Mouse (Mus musculus) 3134 (cell line): ENCODE data around the gene Elovl5.

Experiments used
- DNase-seq: peaks from one replicate; pipeline ENCODE4 v3.0.0-alpha.2; 2011; ENCODE audit warnings: low spot score; ENCODE audit not compliant: insufficient read length; ENCODE audit errors: extremely low read depth

Elovl5 gene

DNA sequence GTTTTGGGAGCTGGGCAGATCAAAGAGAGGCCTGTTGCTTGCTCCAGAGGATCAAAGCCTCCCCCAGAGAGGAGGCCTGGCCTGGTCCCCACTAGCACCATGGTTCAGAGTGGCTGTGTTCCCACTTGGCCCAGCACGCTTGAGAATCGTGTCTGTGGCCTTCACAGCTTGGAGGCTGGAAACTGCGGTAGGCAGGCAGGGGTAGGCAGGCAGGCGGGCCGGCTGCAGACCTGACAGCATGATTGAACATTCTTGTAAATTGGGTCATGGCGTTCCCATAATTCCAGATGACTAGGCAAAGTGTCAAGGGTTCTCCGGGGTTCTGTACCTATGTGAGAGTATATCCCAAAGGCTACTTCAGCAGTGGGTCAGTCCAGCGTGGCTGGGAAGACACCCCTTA, 35.9 kb downstream of the Elovl5 start:
- DNase-seq, result no peak

DNA sequence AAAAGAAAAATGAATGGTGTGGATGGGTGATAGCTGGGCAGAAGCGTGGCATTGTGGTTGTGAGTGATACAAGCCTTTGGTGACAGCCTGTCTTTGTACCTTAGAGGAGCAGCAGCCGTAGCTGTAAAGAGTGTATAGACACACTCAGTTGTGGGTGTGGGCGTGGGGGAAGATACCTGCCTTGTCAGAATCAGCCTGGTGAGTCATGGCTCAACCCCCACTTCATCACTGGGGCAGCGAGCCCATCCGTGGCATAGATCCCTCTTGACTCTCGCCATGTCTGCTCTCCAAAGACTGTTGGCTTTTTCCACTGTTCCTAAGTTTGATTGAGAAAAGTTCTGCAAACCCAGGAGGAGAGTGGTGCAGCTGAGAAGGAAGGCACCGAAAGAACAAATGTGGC, 37.3 kb downstream of the Elovl5 start:
- DNase-seq, result no peak

DNA sequence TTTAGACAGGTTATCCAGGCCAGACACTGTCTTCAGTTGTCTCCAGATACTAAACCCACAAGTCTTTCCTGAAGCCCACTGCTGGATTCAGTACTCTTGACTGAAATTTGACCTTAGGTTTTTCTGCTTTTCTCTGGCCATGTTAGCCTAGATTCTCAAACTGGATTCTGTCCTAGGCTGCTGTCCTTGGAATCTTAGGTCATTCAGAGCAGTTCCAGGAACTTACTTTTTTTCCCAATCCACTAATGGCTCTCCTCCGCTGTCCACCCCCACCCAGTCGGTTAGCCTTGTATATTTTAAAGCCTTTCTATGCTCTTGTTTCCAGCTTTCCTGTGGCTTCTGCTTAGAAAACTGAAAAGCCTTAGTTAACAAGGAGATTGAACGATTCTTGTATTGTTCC, 37.8 kb downstream of the Elovl5 start:
- no peak for DNase-seq

DNA sequence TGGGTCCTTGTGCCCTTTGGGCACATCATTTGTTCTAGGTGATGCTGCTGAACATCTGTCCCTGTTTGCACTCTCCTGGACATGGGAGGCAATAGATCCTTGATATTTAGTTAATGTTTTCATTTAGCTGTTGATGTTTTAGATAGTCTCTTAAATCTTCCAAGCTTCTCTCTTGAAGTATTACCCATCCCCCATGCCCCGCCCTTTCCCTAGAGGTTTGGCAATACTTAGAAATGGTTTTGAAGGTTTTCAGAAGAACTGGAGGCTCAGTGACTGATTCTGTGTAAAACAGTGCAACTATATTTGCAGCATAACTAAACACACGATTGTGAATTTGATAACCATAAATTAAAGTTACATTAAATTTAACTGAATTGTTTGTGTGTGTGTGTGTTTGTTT, 38.3 kb downstream of the Elovl5 start:
- DNase-seq, result no peak

DNA sequence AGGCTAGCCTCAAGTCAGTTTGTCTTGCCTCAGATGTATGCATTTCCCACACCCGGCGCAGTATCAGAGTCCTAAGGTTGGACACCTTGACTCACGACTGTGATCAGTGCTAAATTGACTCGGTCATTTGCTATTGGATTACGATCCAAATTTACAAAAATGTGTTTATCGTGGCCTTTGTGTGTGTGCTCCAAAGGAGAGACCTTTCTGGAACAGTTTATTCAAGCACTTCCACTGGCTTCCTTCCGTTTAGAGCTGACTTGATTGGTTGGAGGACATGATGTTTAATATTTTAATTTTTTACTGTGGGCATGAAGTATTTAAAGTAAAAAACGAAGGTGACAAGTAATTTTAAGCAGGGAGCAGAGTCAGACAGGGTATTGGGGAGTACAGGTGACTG, 38.8 kb downstream of the Elovl5 start:
- no peak for DNase-seq

DNA sequence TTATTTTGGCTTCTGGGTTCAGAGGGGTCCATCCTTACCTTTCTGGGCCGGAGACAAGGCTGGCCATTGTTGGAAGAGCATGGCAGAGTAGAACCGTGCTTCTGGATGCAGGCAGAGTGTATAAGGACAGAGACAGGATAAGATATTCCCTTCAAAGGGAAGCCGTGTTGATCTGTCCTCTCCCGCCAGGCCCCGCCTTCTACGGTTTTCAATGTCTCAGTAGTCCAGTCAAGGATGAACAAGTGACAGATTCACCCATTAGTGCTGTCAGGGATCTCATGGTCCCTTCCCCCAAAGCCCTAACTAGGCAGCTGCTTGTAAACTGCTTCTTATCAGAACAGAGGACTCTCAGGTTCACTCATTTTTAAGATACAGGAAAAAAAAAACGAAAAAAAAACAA, 41.2 kb downstream of the Elovl5 start:
- no peak for DNase-seq

DNA sequence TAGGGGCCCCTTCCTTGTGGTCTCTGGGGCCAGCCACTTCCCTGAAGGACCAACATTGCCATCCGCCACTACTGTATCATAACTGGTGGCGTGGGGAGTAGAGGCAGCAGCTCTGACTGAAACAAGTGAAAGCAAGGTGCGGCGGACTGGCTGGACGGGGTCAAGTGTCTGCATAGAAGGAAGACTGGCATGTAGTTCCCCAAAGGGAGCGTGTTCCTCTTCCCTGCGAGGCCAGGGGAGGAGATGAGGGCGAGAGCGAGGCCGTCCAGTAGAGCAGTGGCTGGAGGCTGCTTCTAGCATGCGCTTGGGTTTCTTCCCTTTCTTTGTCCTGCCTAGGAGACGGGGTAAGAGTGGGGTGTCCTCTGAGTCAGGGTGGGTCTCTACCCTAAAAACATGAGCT, 42.6 kb downstream of the Elovl5 start:
- DNase-seq, result no peak

DNA sequence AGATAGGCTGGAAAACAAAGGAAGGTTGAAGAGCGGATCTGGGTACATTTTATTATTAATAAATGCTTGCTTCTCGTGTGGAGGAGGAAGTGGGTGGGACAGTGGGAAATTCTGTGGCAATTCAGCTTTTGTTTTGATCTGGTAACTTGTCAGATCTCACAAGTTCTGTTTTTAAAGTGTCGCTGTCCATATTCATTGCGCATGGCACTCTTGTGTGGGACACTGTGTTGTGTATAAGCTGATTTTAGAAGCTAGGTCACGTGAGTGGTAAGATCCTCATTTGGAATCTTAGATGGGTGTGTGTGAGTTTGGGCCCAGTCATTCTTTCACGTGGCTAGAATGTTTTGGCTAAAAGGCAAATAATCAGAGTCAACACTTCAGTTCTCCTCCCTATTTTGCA, 44.2 kb downstream of the Elovl5 start:
- DNase-seq, result no peak

DNA sequence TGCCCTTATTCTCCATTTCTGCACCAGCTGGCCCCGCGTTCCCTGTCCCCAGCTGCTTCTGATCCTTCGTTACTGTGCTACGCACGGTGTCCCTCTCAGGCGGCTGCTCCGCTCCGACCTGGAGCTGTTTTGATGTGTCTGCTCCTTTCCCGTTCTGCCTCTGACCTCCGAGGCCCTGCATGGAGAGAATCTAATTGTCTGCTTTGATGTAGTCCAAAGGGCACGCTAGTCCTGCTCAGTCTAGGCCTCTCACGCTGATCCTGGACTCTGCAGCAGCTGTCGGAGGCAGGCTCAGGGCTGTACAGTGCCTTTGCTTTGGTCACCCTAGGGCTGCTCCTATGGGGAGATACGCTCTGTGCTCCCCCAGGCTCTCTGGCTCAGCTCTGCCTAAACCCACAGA, 46.9 kb downstream of the Elovl5 start:
- DNase-seq, result no peak

DNA sequence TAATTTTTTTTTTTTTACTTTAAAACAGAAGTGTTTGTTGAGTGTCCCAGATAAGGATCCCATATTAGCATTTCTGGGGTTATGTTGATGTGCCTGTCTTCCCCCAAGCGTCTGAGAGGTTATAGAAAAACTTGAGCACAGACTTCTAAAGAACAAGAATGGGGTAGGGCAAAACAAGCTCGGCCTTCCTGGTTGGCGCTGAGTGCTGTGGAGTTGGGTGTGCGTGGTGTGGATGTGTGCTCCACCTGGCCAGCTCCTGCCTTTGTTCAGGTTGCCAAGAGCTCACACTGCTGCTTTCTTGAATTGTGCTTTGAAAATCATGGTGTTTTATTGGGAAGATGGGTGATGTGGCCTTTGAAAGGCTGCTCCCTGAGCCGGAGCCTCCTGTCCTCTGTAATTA, 48.1 kb downstream of the Elovl5 start:
- DNase-seq, result no peak

DNA sequence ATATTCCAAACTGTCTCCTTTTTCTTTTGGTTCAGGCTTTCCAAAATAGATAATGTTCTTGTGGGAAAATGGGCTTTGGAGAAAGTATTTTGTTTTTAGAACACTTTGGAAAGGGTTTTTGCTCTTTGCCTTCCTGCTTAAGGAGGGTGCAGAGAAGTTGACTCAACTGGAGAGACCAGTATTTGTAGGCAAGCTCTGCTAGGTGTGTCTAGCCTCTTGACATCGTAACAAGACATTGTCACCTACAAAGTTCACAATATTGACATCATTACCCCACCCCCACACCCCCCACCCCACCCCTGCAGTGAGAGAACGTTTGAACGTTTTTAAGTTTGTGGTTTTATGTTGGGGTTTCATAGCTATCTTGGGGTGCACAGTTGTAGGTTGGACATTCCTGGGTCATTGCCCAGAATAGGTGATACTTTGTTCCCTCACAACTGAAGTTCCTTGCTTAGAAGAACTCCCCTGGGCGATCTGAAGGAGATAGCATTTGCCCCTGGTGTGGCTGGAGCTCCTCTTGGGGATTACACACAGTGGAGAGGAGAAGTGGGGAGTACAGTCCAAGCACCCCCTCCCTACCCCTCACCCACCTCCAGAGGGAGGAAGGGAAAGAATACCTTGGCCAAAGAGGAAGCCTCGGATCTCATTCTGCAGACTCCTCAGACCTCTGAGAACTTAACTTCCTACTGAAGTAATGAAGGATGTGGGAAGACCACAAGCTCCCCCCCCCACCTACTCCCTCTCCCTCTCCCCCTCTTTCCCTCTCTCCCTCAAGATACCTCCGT, 48.8 kb downstream of the Elovl5 start:
- DNase-seq, result no peak

DNA sequence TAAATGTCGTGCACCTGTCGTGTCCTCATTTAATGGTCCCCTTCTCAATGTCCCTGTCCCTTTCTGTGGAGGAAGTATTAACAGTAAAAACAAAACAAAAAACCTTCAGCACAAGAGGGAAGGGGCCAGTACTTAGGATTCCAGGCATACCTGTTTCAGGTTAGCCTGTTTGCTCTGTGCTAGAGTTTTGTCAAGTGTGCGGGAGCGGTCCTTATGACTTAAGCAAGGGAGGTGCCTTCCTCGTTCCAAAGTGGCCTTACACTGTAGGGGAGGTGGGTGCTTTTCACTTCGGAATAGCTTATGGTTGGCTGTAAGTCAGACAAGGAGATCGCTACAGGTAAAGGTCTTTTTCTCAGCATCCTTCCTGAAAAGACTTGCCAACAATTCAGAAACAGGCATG, 49.7 kb downstream of the Elovl5 start:
- DNase-seq, result no peak

DNA sequence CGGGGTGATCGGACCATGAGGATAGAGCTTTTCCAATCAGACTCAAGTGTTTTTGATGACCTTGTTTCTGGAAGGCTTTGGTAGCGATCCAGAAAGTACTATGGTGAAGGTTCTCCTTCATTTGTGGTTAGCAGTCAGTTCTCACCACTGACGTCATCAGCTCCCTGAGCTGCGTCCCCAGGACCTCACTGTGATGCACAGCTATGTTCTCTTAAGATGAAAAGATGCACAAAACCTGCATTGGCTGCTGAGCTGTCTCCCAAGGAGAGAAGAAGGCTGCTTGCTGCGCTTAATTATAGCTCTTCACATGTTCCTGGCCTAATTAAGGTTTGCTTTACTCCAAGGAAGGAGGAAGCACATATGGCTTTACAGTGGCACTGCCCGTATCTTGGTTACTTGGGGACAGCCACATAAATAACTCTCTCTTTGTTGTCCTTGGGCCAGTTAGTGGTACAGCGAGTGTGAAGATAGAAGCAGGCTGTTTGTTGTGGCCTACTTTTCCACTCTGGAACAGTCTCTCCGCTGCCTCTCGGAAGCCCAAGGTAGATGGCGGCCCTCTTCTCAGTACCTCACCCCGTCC, 50.5 kb downstream of the Elovl5 start:
- no peak for DNase-seq

DNA sequence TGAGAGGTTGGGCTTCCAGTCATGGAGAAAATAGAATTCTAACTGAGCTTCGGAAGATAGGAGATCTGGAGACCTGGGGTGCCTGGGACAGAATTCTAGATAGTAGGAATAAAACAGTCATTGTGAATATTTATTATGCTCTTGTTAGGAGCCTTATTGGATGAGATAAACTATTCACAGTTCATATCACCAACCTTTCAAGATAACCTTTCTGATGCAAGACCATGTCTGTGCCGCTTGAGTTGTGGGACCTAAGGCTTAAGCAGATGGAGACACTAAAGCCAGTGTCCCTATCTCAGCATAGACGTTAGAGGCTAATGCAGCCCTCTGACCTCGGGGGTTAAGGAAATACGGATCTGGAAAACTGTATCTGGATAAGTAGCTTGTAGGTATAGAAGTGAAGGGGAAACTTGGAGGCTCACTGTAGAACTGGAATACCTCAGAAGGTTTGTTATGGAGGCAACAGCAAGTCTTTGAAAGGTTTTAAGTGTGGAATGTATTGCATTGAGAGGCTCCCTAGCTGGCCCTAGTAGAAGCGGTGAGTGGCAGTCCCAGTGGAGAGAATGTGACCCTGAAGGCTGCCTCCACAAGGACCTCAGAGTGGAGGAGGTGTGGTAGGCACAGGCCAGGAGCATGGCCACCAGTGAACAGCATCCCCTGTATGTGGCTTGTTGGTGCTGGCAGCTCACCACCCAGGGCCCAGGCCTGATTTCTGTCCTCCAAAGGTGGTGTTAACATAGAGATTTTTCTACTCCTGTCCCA, 52.2 kb downstream of the Elovl5 start:
- no peak for DNase-seq

DNA sequence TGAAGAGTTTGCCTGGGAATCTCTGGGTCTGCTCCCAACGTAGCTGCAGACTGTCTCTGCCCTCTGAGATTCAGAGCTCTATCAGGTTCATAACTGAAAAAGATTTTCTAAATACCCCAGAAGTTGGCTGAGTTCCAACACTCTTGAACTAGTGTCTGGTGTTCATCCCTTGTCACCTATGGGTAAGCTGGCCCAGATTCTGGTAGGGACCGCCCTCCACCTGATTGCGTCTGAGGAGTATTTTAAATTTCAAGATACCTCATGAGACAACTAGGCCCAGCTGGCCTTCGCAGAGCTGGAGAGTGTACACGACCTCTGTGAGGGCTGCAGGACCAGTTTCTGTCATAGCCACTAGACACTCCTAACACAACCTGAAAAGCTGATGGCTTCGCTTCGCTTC, 61.8 kb downstream of the Elovl5 start:
- DNase-seq, result no peak

DNA sequence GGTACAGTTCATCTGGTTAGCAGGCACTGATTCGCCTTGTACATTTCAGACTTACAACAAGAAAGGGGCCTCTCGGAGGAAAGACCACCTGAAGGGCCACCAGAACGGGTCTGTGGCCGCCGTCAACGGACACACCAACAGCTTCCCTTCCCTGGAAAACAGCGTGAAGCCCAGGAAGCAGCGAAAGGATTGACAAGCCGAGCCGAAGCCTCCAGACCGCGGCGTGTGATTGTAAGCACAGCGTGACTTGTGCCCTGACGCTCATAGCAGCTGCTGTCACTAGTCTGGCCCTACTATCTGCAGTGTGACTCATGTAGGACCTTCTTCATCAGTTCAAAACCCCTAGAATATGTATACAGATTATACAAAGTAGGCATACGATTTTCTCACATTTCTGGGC, 65.5 kb downstream of the Elovl5 start:
- no peak for DNase-seq

DNA sequence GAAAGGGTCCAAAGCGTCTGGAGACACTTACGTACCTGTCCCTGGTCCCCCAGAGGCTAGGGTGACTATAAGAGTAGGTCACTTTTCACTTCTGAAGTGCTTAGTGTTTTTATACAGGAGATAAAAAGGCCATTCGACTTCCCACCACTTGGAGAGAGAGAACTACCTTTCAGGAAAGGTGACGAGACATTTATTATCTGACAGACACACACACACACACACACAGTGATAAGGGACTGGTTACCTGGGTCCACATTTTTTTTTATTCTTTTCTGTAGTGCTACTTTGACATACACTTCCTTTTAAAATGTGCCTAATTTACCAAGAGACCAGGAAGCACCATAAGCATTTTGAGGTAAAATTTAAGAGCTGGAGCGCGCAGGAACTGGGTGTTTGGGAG, 66.4 kb downstream of the Elovl5 start:
- DNase-seq, result no peak

DNA sequence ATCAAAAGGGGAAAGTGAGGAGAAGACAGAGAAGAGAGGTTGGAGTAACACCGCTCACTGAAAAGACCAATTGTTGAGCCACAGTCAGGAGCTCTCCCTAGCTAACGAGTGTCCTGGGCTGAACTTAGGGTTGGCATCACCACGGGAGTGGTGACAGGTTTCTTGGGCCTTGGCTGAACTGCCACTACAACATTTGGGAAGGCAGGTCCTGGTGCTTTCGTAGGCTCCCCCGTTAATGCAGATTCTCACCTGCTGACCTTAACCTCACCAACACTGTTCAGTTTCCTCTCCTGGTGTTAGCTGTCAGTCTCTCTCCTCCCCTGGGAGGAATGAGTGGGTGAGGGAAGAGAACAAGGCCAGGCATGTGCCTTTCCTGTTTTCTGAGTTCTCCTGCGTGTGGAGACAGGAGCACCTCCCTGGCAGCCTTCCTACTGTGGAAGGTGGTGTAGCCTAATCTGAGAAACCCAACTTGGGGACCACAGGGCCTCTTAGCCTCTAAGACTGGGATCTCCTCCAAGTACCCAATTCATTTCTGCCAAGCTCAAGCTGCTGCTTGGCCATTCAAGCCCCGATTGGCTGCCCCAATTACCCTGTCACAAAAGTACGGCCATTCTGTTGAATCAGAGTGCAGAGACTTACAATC, 69.1 kb downstream of the Elovl5 start:
- no peak for DNase-seq

DNA sequence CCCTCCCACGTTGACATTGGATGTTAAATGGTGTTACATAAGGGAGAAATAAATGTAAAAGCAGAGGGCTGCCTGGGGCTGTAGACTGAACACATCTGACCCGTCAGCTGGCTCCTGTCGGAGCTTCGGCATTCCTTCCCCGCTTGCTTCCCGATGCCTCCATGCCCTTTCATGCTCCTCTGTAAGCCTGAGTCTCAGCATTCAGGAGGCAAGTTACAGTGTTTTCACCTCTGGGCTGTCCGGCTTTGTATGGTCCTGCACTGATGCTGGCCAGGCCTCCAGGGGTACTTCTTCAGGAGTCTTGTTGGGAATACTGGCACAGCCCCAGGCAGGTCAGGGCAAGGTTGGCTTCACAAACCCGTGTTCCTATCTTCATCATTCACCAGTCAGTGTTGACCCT, 72.5 kb downstream of the Elovl5 start:
- no peak for DNase-seq

DNA sequence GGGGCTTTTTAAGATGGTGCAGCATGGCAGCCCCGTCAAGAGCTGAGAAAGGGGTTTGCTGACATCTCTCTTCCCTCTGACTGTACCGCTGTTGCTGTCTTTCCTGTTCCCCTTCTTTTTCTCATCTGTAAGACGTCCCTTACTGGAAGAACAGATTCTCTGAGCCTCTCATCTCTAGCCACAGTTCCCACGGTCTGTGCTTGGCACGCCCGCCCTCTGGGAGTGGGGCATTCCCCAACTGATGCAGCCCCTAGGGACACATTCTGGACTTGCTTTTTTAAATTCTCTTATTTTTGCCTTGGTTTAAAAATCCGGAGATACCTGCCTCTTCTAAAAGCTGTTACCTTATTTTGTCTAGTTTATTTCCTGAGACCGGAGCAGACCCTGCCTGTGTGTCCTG, 73.1 kb downstream of the Elovl5 start:
- no peak for DNase-seq

DNA sequence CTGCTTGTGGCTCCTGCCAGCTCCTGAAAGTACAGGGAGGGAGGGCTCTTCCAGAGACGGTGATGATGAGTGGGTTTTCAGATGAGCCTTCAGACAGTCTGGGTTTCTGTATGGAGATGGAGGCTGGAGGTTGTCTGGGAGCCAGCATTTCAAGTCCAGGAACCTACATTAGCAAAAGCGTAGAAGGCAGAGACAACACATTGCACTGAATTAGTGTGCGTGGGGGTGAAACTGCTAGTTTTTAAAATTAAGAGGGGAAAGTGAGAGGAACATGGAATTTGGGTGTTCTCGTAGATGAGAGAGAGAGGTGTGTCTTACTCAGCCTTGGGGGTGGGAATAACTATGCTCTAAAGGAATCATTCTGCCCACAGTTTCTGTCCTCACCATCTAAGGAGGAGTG, 74.5 kb downstream of the Elovl5 start:
- DNase-seq, result no peak

DNA sequence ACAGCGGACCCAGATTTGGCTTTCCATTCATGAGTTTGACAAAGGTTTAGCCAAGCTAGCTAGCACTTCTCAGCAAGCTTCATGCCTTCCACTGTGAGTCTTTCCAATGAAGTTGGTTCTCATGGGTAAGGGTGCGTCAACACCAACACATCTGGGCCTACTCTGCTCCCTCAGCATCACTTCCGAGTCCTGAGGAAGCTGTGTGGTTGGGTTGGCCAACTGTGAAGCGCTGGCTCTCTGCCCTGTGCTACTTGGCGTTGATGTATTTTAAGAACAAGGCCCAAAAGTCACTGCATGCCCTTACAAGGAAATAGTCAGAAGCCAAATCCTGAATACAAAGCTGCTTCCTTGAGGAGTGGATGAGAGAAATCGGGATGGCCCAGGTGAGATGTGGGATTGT, 75.1 kb downstream of the Elovl5 start:
- DNase-seq, result no peak
